Mouse (Mus musculus): ENCODE results near the gene Ndufaf3. TPM values are rescaled to one million over a fixed set of nuclear protein-coding genes. Genes with fewer than 3 reads are reported as not detected.
"Not testable (repeated sequence)": the region's sequence is repeated elsewhere in the genome, so short reads cannot be mapped to it uniquely, and the experiment has no call there.

The Ndufaf3 gene
- polyA plus RNA-seq (2012; rRNA removed) = 64.7 and 74.3 TPM in 2 replicates

DNA sequence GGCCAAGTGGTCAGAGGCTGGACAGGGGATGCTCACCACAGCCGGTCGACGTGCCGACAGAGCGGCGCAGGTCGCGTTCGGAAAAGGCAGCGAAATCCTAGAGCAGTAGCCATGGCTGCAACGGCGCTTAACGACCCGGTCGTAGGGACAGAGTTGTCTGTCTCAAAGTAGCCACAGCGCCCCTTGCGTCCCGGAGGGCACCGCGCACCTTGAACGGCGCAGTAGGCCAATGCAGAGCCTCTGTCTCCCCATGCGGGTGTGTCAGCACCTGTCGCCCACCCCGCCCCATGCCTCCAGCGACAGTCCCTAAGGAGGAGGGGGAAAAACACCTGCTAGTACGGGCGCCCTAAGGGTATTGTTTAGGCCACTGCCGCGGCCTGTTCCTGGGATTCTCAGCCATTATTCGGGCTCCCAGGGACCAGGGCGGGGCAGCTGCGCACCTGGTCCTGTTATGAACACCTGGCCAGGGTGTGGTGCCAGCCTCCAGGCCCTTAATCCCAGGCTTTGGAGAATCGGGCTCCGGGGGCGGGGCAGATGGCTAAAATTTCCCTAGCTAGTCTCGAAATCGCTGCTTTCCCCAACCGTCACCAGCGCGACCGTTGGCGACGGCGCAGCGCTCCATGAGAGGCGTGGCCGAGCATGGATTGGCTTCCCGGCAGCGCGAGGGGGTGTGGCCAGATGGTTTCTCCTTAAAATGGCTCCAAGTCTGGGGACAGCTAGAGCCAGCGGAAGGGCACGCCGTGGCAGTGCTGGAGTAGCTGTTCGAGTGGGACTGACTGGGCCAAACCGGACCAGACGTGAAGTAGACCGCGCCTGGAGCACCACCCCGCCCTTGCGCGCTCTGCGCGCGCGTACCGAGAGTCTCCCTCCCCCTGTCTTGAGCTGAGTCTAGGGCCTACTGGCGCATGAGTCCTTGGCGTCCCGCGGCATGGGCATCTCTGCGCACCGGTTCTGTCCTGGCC, at the start of gene Ndufaf3:
Gene Ndufaf3, minus strand, starts transcription at position 620 of the 962 bp plus-strand sequence.
- Histone ChIP-seq H3K27ac (ENCODE audit: insufficient read depth, low read depth, low read length) (peak within 1 kb of the TSS; percentile 88), H3K36me3 (ENCODE audit: control insufficient read depth, insufficient read depth, low read length) (no peaks in the 10 kb centered on the region), H3K4me1 (ENCODE audit: control insufficient read depth, insufficient read depth, low read length) (peaks cover 10% of the 10 kb centered on the region; the same call in 1 of the 2 replicates), H3K4me3 (ENCODE audit: insufficient read depth, low read depth, low read length) (peak within 1 kb of the TSS; percentile 82), H3K27me3 (replicated peaks; ENCODE audit: control insufficient read depth, insufficient read depth, low read length) (no peaks in the 10 kb centered on the region)
- WGBS = under 1% methylated on average over 73 of the region's 73 CpGs
- peak; percentile 98 for DNase-seq
- TF ChIP-seq CTCF (conservative IDR thresholded peaks at IDR 0.05; ENCODE audit: insufficient read depth, insufficient read length, low read depth, low read length) = peak; percentile 92
- TF ChIP-seq POLR2A (IDR thresholded peaks at IDR 0.05; ENCODE audit: low read depth, low read length) = peak; percentile 99

GRCm38 (mm10) chr9:108611488-108611887, 44.3 kb upstream of the Ndufaf3 start:
- peaks cover 21% of the 10 kb centered on the region for H3K36me3 ChIP-seq (ENCODE audit: control insufficient read depth, insufficient read depth, low read length)
- TF ChIP-seq POLR2A (IDR thresholded peaks at IDR 0.05; ENCODE audit: low read depth, low read length) (no peak), CTCF (conservative IDR thresholded peaks at IDR 0.05; ENCODE audit: insufficient read depth, insufficient read length, low read depth, low read length) (no peak)
- H3K27me3 ChIP-seq (replicated peaks; ENCODE audit: control insufficient read depth, insufficient read depth, low read length) = no peaks in the 10 kb centered on the region
- H3K27ac ChIP-seq (ENCODE audit: insufficient read depth, low read depth, low read length) = no peak overlapping the region
- no peak for DNase-seq
- H3K4me1 ChIP-seq (ENCODE audit: control insufficient read depth, insufficient read depth, low read length) = no peaks in the 10 kb centered on the region
- 83% methylated on average over 10 of the region's 10 CpGs for WGBS
- no peak overlapping the region for H3K4me3 ChIP-seq (ENCODE audit: insufficient read depth, low read depth, low read length)

DNA sequence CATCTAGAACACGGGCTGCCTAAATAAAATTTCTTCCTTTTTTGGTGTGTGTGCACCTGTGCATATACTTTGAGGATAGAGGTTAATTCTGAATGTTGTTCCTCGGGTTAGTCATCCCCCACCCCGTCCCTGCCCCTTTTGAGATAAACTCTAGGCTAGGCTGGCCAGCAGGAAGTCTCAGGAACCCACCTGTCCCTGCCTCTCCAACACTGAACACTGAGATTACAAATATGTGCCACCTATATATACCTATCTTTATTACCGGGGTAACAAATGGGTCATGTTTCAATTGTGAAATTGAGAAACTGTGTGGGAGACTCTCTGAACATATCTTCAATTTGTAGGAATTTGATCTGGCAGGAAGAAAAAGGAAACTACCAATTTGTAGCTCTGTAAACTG, 41.7 kb upstream of the Ndufaf3 start:
- H3K36me3 ChIP-seq (ENCODE audit: control insufficient read depth, insufficient read depth, low read length) = peaks cover 21% of the 10 kb centered on the region
- H3K27me3 ChIP-seq (replicated peaks; ENCODE audit: control insufficient read depth, insufficient read depth, low read length) = no peaks in the 10 kb centered on the region
- H3K4me3 ChIP-seq (ENCODE audit: insufficient read depth, low read depth, low read length) = no peak overlapping the region
- H3K4me1 ChIP-seq (ENCODE audit: control insufficient read depth, insufficient read depth, low read length) = 0 out of 2 replicates have a peak, but pooled peaks cover 2% of the 10 kb centered on the region
- no peak for TF ChIP-seq POLR2A (IDR thresholded peaks at IDR 0.05; ENCODE audit: low read depth, low read length)
- no peak for TF ChIP-seq CTCF (conservative IDR thresholded peaks at IDR 0.05; ENCODE audit: insufficient read depth, insufficient read length, low read depth, low read length)
- DNase-seq = no peak
- WGBS = 91% methylated on average over 4 of the region's 4 CpGs
- H3K27ac ChIP-seq (ENCODE audit: insufficient read depth, low read depth, low read length) = no peak overlapping the region

DNA sequence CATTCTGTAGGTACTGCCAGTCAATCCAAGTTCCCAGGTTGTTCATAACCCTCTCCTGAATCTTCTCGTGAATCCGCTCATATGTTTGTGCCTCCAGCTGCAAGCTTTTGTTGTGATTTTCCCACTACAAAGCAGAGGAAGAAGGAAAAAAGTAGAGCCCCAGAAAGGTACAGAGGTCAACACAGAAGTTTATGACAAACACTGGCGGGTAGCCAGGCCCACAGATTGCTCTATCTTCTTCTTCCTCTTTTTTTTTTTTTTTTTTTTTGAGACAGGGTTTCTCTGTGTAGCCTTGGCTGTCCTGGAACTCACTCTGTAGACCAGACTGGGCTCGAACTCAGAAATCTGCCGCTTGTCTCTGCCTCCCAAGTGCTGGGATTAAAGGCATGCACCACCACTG, 40.7 kb upstream of the Ndufaf3 start:
- DNase-seq = peak; percentile 10
- 74% methylated on average over 5 of the region's 5 CpGs for WGBS

DNA sequence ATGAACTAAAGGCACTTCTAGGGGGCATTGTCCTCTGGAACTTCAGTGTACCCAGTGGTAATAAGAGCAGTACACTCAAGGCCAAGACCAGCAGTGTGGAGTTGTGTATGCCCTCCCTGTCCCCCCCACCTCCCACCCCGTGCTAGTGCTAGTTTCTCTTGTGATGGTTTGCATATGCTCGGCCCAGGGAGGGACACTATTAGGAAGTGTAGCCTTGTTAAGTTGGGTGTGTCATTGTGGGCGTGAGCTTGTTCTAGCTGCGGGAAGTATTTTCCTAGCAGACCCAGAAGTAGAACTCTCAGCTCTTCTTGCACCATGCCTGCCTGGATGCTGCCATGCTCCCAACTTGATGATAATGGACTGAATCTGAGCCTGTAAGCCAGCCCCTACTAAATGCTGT, 34.8 kb upstream of the Ndufaf3 start:
- Histone ChIP-seq H3K4me1 (ENCODE audit: control insufficient read depth, insufficient read depth, low read length) (0 out of 2 replicates have a peak, but pooled peaks cover 2% of the 10 kb centered on the region), H3K36me3 (ENCODE audit: control insufficient read depth, insufficient read depth, low read length) (peaks cover 1% of the 10 kb centered on the region), H3K27ac (ENCODE audit: insufficient read depth, low read depth, low read length) (no peak overlapping the region), H3K27me3 (replicated peaks; ENCODE audit: control insufficient read depth, insufficient read depth, low read length) (no peaks in the 10 kb centered on the region), H3K4me3 (ENCODE audit: insufficient read depth, low read depth, low read length) (no peak overlapping the region)
- TF ChIP-seq POLR2A (IDR thresholded peaks at IDR 0.05; ENCODE audit: low read depth, low read length) (no peak), CTCF (conservative IDR thresholded peaks at IDR 0.05; ENCODE audit: insufficient read depth, insufficient read length, low read depth, low read length) (no peak)
- 61% methylated on average over 4 of the region's 4 CpGs for whole genome bisulfite sequencing
- no peak for DNase-seq

More for the DNA sequence above, 40.7 kb upstream of the Ndufaf3 start:
- not testable (repeated sequence) for H3K27ac ChIP-seq (ENCODE audit: insufficient read depth, low read depth, low read length); H3K4me3 ChIP-seq (ENCODE audit: insufficient read depth, low read depth, low read length); H3K27me3 ChIP-seq (replicated peaks; ENCODE audit: control insufficient read depth, insufficient read depth, low read length); H3K4me1 ChIP-seq (ENCODE audit: control insufficient read depth, insufficient read depth, low read length)
- H3K36me3 ChIP-seq (ENCODE audit: control insufficient read depth, insufficient read depth, low read length) = peaks cover 20% of the 10 kb centered on the region

GRCm38 (mm10) chr9:108600011-108600410, 32.8 kb upstream of the Ndufaf3 start:
- Histone ChIP-seq H3K27me3 (replicated peaks; ENCODE audit: control insufficient read depth, insufficient read depth, low read length) (no peaks in the 10 kb centered on the region), H3K36me3 (ENCODE audit: control insufficient read depth, insufficient read depth, low read length) (no peaks in the 10 kb centered on the region), H3K4me1 (ENCODE audit: control insufficient read depth, insufficient read depth, low read length) (0 out of 2 replicates have a peak, but pooled peaks cover 2% of the 10 kb centered on the region), H3K4me3 (ENCODE audit: insufficient read depth, low read depth, low read length) (no peak overlapping the region), H3K27ac (ENCODE audit: insufficient read depth, low read depth, low read length) (no peak overlapping the region)
- 34% methylated on average over 2 of the region's 2 CpGs for WGBS
- no peak for DNase-seq
- TF ChIP-seq CTCF (conservative IDR thresholded peaks at IDR 0.05; ENCODE audit: insufficient read depth, insufficient read length, low read depth, low read length) (no peak), POLR2A (IDR thresholded peaks at IDR 0.05; ENCODE audit: low read depth, low read length) (no peak)

- DNase-seq = no peak
- 68% methylated on average over 4 of the region's 4 CpGs for WGBS
- no peak overlapping the region for H3K27ac ChIP-seq (ENCODE audit: insufficient read depth, low read depth, low read length)
- no peaks in the 10 kb centered on the region for H3K36me3 ChIP-seq (ENCODE audit: control insufficient read depth, insufficient read depth, low read length)
- no peaks in the 10 kb centered on the region for H3K27me3 ChIP-seq (replicated peaks; ENCODE audit: control insufficient read depth, insufficient read depth, low read length)
- no peak overlapping the region for H3K4me3 ChIP-seq (ENCODE audit: insufficient read depth, low read depth, low read length)
- no peak for TF ChIP-seq CTCF (conservative IDR thresholded peaks at IDR 0.05; ENCODE audit: insufficient read depth, insufficient read length, low read depth, low read length)
- no peak for TF ChIP-seq POLR2A (IDR thresholded peaks at IDR 0.05; ENCODE audit: low read depth, low read length)
- H3K4me1 ChIP-seq (ENCODE audit: control insufficient read depth, insufficient read depth, low read length) = 0 out of 2 replicates have a peak, but pooled peaks cover under 1% of the 10 kb centered on the region
These were observed 31.9 kb upstream of the Ndufaf3 start for GRCm38 (mm10) chr9:108599021-108599566.

Measured in kidney, adult 2 months (tissue).